Mouse (Mus musculus) limb, embryonic 14.5 days (tissue): Measurements from ENCODE around the gene Smc1b. TPM values are rescaled to one million over a fixed set of nuclear protein-coding genes. Genes with fewer than 3 reads are reported as not detected.

ENCODE experiments used
- ATAC-seq: fragments of 200-750 bp; cut with Nextera tagmentation; 2 replicates; pipeline ENCODE4 v1.8.0; 2017; ENCODE audit warnings: low read depth, moderate number of reproducible peaks, moderate TSS enrichment; ENCODE audit not compliant: low FRiP score
- DNase-seq: peaks from one replicate; pipeline ENCODE4 v3.0.0-alpha.2; 2015; ENCODE audit warnings: low spot score
- H3K27ac ChIP-seq: fragments of 300-500 bp; sonication (generic); replicated peaks from 2 replicates; pipeline ENCODE4 v1.5.1; 2014; ENCODE audit warnings: low read depth, mild to moderate bottlenecking, low read length, moderate library complexity, mixed read lengths
- H3K27me3 ChIP-seq: fragments of 300-500 bp; sonication (generic); 2 replicates; pipeline ENCODE4 v1.6.1; 2014; ENCODE audit warnings: low read length, mixed read lengths; ENCODE audit not compliant: control insufficient read depth, insufficient read depth
- H3K36me3 ChIP-seq: fragments of 300-500 bp; sonication (generic); 2 replicates; pipeline ENCODE4 v1.6.1; 2014; ENCODE audit warnings: mild to moderate bottlenecking, low read length, moderate library complexity, mixed read lengths; ENCODE audit not compliant: control insufficient read depth, insufficient read depth
- H3K4me1 ChIP-seq: fragments of 300-500 bp; sonication (generic); 2 replicates; pipeline ENCODE4 v1.6.1; 2014; ENCODE audit warnings: antibody characterized with exemption, low read length, mixed read lengths; ENCODE audit not compliant: control insufficient read depth, insufficient read depth
- H3K4me2 ChIP-seq: fragments of 300-500 bp; sonication (generic); replicated peaks from 2 replicates; pipeline ENCODE4 v1.6.1; 2014; ENCODE audit warnings: low read depth, mild to moderate bottlenecking, low read length, moderate library complexity; ENCODE audit not compliant: severe bottlenecking
- H3K4me3 ChIP-seq: fragments of 300-500 bp; sonication (generic); replicated peaks from 2 replicates; pipeline ENCODE4 v1.5.1; 2014; ENCODE audit warnings: low read length
- H3K9ac ChIP-seq: fragments of 300-500 bp; sonication (generic); 2 replicates; pipeline ENCODE4 v1.6.1; 2014; ENCODE audit warnings: mild to moderate bottlenecking, low read depth, low read length, moderate library complexity; ENCODE audit not compliant: severe bottlenecking
- H3K9me3 ChIP-seq: fragments of 300-500 bp; sonication (generic); 2 replicates; pipeline ENCODE4 v1.6.1; 2016; ENCODE audit warnings: low read length; ENCODE audit not compliant: control insufficient read depth
- POLR2A ChIP-seq: fragments of 200-500 bp; IDR thresholded peaks from 2 replicates; pipeline ENCODE4 v1.8.0; 2012; ENCODE audit warnings: inconsistent platforms, mild to moderate bottlenecking, moderate library complexity, borderline replicate concordance; ENCODE audit not compliant: insufficient read depth, insufficient read length; ENCODE audit errors: extremely low read depth
- WGBS: fragments of 180-500 bp; shearing (Covaris S2); extraction: QIAGEN DNeasy Blood & Tissue Kit; methylation state at CpG from one replicate; pipeline ENCODE4 v1.1.7; 2014; 5-methylcytosine and 5-hydroxymethylcytosine counted together
- polyA plus RNA-seq, 2 experiments: library from polyadenylated mRNA; depleted of rRNA in 1 of 2; stranded (reverse) in 1 of 2; unstranded in 1 of 2; fragments of >200 nt; fragmentation: Nextera tagmentation in 1 of 2; extraction: Ambion mirVana in 1 of 2; gene quantifications; 2 replicates each; pipeline versions ENCODE4 v1.2.1 to v1.2.3; 2012 to 2014

Smc1b gene
- polyA plus RNA-seq, 2 experiments = 0.52 to 0.72 TPM

- no peaks in the 10 kb centered on the region for H3K4me1 ChIP-seq
- no peaks in the 10 kb centered on the region for H3K9me3 ChIP-seq
- no peak for TF ChIP-seq POLR2A
- H3K9ac ChIP-seq = no peak overlapping the region
- H3K4me3 ChIP-seq = no peak overlapping the region
- H3K36me3 ChIP-seq = no peaks in the 10 kb centered on the region
- 40% methylated on average over 4 of the region's 4 CpGs for WGBS
- DNase-seq = no peak
- H3K4me2 ChIP-seq = no peak overlapping the region
- H3K27me3 ChIP-seq = no peaks in the 10 kb centered on the region
- no peak for ATAC-seq
- H3K27ac ChIP-seq = no peak overlapping the region
Observed at GRCm38 (mm10) chr15:85027740-85028139, 104.0 kb downstream of the Smc1b start.

DNA sequence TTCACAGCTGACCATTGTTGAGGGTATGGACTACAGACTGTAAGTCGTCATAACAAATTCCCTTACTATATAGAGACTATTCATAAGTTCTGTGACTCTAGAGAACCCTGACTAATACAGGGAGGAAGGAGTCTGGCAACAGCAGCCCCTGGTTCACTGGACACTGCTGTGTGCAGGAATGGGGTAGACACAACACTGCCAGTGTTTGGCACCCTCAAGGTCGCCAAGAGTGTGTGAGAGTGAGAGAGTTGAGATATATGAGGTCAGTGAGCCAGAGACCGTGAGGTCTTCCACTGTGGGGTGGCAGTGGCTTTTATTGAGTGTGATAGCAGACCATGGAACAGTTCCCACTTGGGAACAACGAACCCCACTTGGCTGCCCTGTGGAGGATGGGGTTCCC is 105.6 kb downstream of the Smc1b start:
- Histone ChIP-seq H3K9me3 (no peaks in the 10 kb centered on the region), H3K4me2 (no peak overlapping the region), H3K4me1 (no peaks in the 10 kb centered on the region), H3K27ac (no peak overlapping the region), H3K4me3 (no peak overlapping the region), H3K9ac (no peak overlapping the region), H3K36me3 (no peaks in the 10 kb centered on the region), H3K27me3 (no peaks in the 10 kb centered on the region)
- WGBS = 68% methylated on average over 4 of the region's 4 CpGs
- no peak for DNase-seq
- no peak for TF ChIP-seq POLR2A
- ATAC-seq = no peak

- TF ChIP-seq POLR2A = no peak
- Histone ChIP-seq H3K4me3 (no peak overlapping the region), H3K36me3 (no peaks in the 10 kb centered on the region), H3K4me1 (no peaks in the 10 kb centered on the region), H3K27ac (no peak overlapping the region), H3K27me3 (no peaks in the 10 kb centered on the region), H3K9me3 (no peaks in the 10 kb centered on the region), H3K4me2 (no peak overlapping the region), H3K9ac (no peak overlapping the region)
- WGBS = 60% methylated on average over 4 of the region's 4 CpGs
- DNase-seq = no peak
- no peak for ATAC-seq
Observed at GRCm38 (mm10) chr15:85022211-85022610, 109.6 kb downstream of the Smc1b start.

DNA sequence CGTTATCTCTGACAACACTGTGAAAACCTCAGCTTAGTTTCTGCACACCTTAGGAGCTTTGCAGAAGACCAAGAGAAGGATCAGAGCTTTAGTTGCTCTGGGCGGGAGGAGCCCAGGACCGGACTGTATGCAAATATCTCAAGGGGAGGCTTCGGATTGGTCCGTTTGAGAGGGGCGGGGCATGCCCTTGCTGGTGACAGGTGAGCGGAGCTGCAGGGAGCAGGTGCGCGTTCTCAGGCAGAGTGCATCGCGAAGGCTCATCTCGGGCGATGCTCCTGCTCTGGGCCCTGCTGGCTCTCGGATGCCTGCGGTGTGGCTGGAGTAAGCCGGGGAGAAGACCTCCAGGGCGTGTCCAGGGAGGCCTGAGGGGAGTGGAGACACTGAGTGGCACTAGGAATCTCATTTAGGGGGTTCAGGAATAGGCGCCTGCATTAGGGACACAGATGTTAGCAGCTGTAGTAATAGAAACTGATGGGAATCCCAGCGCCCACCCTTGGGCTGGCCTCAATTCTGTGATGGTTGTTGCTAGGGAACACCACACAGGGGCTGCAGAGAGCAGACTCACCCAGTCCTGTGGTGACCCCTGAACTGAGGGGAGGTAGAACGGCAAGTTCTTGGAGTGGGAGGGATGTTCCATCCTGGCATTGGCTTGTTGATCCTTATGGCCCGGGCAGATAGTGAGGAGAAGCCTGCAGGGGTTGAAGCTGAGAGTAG is 114.7 kb downstream of the Smc1b start, which contains the start of gene Upk3a:
Gene Upk3a, plus strand, starts transcription at position 191 of the 714 bp plus-strand sequence.
- no peak within 1 kb of the TSS for H3K4me2 ChIP-seq
- ATAC-seq = no peak
- TF ChIP-seq POLR2A = no peak
- no peaks in the 10 kb centered on the region for H3K36me3 ChIP-seq
- H3K27ac ChIP-seq = no peak within 1 kb of the TSS
- H3K4me3 ChIP-seq = no peak within 1 kb of the TSS
- DNase-seq = no peak
- H3K9me3 ChIP-seq = no peaks in the 10 kb centered on the region
- no peak within 1 kb of the TSS for H3K9ac ChIP-seq
- 9% methylated on average over 21 of the region's 21 CpGs for WGBS
- peaks cover 4% of the 10 kb centered on the region; the same call in 1 of the 2 replicates for H3K4me1 ChIP-seq
- H3K27me3 ChIP-seq = peaks cover 10% of the 10 kb centered on the region; the same call in 1 of the 2 replicates

DNA sequence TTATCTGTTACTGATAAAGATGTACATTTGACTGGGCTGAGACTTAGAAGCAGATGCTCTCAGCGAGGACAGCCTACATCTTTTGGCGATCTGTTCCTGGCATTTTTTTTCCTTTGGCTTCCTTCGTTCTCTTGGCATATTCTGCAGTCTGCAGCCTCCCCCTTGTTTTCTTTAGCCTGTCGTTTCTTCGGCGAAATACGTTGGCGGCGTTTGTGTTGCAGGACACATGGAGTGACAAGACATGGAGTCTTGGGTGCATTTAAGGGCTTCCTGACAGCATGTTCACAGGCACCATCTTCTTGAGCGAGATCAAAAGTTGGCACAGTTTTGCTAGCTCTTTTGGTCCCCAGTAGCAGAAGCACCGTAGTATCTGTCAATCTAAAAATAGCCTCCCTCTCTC is 116.0 kb downstream of the Smc1b start:
- Histone ChIP-seq H3K27me3 (peaks cover 10% of the 10 kb centered on the region; the same call in 1 of the 2 replicates), H3K4me2 (no peak overlapping the region), H3K36me3 (no peaks in the 10 kb centered on the region), H3K27ac (no peak overlapping the region), H3K4me1 (peaks cover 9% of the 10 kb centered on the region; the same call in 1 of the 2 replicates), H3K9ac (no peak overlapping the region), H3K9me3 (no peaks in the 10 kb centered on the region), H3K4me3 (no peak overlapping the region)
- WGBS = 84% methylated on average over 11 of the region's 11 CpGs
- no peak for DNase-seq
- ATAC-seq = no peak
- TF ChIP-seq POLR2A = no peak

Other genes with a start within 250 kb of the Smc1b start
- 0.69 and 1.1 TPM in 2 replicates for gene Gm29666, start 211.9 kb downstream of the Smc1b start, polyA plus RNA-seq (2012; rRNA removed)
- 0.33 and 0.40 TPM in 2 replicates for gene Gm29666, start 211.9 kb downstream of the Smc1b start, polyA plus RNA-seq (2014; fragmentation: Nextera tagmentation; extraction: Ambion mirVana)
- gene Nup50, start 208.6 kb downstream of the Smc1b start, polyA plus RNA-seq (2012; rRNA removed) = 17.5 and 19.7 TPM in 2 replicates
- 29.1 and 31.2 TPM in 2 replicates for gene Nup50, start 208.6 kb downstream of the Smc1b start, polyA plus RNA-seq (2014; fragmentation: Nextera tagmentation; extraction: Ambion mirVana)
- 21.8 and 25.5 TPM in 2 replicates for gene 5031439G07Rik, start 143.4 kb downstream of the Smc1b start, polyA plus RNA-seq (2012; rRNA removed)
- gene 5031439G07Rik, start 143.4 kb downstream of the Smc1b start, polyA plus RNA-seq (2014; fragmentation: Nextera tagmentation; extraction: Ambion mirVana) = 12.3 and 27.0 TPM in 2 replicates
- 0.06 and 0.08 TPM in 2 replicates for gene Upk3a, start 114.8 kb downstream of the Smc1b start, polyA plus RNA-seq (2012; rRNA removed)
- gene Upk3a, start 114.8 kb downstream of the Smc1b start, polyA plus RNA-seq (2014; fragmentation: Nextera tagmentation; extraction: Ambion mirVana) = not detected in 2 replicates
- gene Fam118a, start 103.0 kb downstream of the Smc1b start, polyA plus RNA-seq (2012; rRNA removed) = 15.5 and 16.4 TPM in 2 replicates
- 21.7 and 23.1 TPM in 2 replicates for gene Fam118a, start 103.0 kb downstream of the Smc1b start, polyA plus RNA-seq (2014; fragmentation: Nextera tagmentation; extraction: Ambion mirVana)
- gene Ribc2, start 114 bp upstream of the Smc1b start, polyA plus RNA-seq (2012; rRNA removed) = 0.44 and 0.73 TPM in 2 replicates
- 0.62 and 0.72 TPM in 2 replicates for gene Ribc2, start 114 bp upstream of the Smc1b start, polyA plus RNA-seq (2014; fragmentation: Nextera tagmentation; extraction: Ambion mirVana)
- 255 and 292 TPM in 2 replicates for gene Fbln1, start 74.0 kb upstream of the Smc1b start, polyA plus RNA-seq (2012; rRNA removed)
- gene Fbln1, start 74.0 kb upstream of the Smc1b start, polyA plus RNA-seq (2014; fragmentation: Nextera tagmentation; extraction: Ambion mirVana) = 265 and 288 TPM in 2 replicates
- 166 and 187 TPM in 2 replicates for gene Atxn10, start 204.3 kb upstream of the Smc1b start, polyA plus RNA-seq (2012; rRNA removed)
- gene Atxn10, start 204.3 kb upstream of the Smc1b start, polyA plus RNA-seq (2014; fragmentation: Nextera tagmentation; extraction: Ambion mirVana) = 300 and 330 TPM in 2 replicates